Mouse (Mus musculus): ENCODE data around the gene Vav3.
A peak's percentile ranks its signal among the peaks of the same experiment; 100 is the strongest.
"Not testable (repeated sequence)": the region's sequence is repeated elsewhere in the genome, so short reads cannot be mapped to it uniquely, and the experiment has no call there.

Gene Vav3

DNA sequence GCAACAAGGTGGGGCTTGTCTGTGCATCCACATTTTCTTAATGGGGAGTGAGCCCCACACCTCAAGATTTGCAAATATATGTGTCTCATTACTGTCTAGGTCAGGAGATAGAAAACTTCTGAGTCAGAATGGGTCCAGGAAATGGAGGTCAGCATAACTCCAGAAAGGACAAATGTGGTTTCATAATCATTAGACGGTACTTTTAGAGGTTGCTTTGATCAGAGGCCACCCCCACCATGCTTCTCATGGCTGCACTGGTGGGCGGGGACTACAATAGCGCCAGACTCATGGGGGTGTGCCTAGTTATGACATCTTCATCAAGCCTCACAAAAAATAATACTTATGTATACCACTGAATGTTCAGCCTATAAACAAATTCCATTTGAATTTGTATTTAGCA lies 103.6 kb downstream of the Vav3 start:
- no peak for DNase-seq (ENCODE audit: low spot score in 2 of 2)

DNA sequence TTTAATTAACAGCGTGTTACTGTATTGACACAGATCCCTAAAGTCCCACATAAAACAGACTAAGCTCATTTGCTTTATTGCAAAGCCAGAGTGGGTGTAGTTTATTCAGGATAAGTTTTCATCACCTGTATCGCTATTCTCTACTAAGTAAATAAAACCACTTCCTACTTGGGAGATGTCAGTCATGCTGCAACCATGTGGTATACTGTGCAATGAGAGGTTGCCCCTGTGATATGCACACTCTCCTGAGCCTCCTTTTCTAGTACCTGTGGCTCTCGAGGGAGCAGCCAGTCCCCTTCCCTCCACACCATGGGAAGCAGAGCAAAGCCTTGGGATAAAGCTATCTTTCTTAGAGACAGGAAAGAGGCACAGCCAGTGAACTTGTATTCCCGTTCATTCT lies 106.5 kb downstream of the Vav3 start:
- no peak for DNase-seq (ENCODE audit: low spot score in 2 of 2)

DNA sequence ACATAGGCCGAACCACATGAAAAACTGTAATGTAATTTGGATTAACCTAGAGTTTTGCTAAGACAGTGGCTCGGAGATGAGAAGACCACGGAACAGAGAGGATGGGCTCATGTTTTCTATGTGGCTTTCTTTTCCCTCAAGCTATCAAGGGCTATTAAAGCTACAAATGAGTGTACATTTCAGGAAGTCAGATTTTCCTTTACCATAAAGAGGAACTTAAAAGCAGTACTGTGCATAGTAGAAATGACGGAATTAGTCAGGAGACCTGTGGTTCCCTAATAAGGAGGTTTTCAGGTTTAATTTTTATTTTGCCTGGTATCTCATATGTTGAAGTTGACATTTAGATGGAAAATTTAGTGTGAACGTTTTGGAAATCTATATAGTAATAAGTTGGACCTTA lies 107.8 kb downstream of the Vav3 start:
- not testable (repeated sequence) for DNase-seq (ENCODE audit: low spot score in 2 of 2)

DNA sequence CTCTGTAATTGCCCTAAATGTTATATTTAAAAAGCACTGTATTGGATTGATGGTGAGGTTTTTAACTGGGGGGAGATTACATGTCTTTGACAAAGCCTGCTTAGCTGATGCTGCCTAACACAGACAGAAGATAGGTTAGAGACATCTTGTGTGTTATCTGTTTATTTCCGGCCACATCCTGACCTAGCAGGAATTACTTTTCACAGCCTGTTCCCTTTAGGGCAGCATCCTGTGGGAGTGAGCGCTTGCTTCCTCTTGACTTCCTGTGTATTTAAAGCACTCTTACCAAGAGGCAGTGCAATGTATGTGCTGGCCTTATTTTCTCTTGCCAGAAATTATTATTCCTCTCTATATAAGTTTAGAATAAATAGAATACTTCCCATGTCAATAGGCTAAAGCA lies 111.5 kb downstream of the Vav3 start:
- DNase-seq (ENCODE audit: low spot score in 2 of 2) = no peak

DNA sequence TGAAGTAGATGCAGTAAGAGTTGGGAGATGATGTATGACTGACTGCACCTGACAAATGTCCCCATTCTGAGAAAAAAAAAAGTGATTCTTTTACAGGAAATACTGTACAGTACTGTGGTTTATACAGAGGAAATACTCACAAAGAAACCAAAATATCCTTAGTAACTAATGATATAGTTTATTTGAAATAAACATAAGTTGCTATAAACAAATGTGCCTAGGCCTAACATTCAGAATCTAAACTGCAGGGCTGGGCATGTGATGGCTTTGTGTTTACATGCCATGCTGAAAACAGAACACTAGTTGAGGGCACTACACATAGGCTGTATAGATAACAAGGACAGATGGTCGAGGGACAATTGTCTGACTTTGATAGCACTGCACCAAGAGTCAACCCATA lies 114.2 kb downstream of the Vav3 start:
- no peak for DNase-seq (ENCODE audit: low spot score in 2 of 2)

DNA sequence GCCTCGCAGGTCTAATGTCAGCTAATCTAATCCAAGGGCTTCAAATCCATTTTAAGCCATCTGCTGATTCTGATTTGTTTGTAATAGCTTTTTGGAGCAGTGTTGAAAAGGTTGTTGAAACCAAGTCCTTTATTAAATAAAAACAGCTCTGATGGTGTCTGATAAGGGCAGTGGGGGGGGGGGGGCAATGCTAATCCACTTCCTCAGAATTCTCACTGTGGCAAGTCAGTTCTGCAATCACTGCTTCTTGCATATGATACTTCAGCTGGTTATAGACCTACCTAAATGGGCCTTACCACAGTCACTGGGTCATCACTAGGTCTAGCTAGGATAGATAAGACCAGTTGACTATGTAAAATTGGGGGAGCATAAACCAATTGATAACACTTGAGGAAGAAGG lies 115.9 kb downstream of the Vav3 start:
- DNase-seq (ENCODE audit: low spot score in 2 of 2) = no peak

DNA sequence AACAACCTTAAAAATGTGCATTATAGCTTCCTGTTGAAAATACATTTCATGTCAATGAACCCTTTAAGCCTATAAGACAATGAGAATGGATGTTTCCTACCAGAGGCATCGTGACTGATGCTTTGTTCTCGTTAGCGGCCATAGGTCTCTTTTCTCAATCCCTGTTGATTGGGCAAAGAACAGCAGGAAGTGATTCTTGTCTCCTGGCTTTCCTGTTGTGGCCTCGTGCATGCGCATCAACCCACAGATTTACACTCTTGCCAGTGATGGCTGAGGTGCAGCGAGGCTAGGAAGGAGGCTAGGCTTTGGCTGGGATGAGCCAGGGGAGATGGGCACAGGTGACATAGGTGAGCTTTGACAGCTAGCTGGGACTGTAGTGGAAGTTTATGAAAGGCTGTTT lies 123.2 kb downstream of the Vav3 start:
- no peak for DNase-seq (ENCODE audit: low spot score in 2 of 2)

DNA sequence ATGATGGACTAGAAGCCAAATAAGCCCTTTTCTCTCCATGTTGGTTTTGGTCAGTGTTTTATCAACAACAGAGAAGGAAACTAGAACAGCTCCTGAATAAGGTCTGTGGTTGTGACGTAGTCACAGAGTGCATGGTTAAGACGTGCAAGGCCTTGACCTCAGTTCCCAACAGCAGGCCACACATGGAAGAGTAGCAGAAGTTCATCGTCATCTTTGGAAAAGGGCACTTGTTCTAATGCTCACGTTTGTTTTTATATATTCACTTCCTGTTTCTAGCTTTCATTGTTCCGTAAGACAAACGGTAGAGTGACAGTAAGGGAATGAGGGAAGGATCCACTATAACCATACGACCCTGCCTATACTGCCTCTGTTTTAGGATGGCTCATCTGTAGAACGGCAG lies 124.1 kb downstream of the Vav3 start:
- no peak for DNase-seq (ENCODE audit: low spot score in 2 of 2)

DNA sequence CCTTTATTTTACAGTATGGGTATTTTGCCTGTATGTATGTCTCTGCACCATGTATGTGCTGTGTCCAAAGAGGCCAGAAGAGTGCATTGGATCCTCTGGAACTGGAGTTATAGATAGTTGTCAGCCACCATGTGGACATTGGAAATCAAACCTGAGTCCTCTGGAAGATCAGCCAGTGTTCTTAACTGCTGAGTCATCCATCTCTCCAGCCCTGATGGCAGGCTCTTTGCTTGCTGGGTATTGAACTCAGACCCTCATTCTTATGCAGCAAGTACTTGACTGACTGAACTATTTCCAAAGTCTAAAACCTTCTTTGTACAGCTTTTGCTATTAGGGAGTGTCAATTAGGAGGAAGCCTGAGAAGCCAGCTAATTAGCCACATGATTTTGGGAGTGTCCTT lies 126.1 kb downstream of the Vav3 start:
- no peak for DNase-seq (ENCODE audit: low spot score in 2 of 2)

DNA sequence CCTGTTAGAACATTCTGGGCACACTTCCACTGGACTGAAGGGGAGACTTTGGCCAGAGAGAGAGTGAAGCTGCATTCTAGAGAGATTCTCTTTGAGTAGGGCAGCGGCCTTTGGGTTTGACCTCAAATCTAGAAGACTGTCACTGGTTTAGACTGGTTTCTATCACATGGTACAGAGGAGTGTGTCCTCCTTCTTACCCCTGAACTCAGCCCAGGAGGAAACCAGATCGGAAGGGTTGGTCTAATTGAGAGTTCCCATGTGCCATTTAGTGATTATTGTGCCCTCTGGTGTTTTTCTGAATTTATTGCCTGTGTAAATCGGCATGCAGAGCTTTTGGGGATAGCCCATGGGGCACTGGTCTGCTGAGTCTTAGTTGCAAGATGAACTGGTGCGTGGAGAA lies 126.8 kb downstream of the Vav3 start:
- DNase-seq (ENCODE audit: low spot score in 2 of 2) = no peak

DNA sequence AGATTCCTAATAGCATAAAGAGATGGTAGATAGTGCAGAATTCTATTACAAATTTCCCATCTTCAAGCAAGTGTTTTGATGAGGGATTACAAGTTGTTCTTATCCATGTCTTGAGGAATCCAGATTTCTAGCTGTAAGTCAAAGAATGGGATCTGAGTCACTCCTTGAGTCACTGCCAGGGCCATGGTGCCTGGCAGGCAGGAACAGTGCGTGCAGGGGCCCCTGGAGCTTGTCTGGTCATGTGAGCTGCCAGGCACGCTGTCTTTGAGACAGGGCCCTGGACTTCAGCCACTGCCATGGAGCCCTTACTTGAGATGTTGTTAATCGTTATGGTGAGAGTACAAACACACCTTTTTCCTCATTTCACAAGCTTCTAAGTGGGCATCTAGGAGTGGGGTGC lies 129.0 kb downstream of the Vav3 start:
- peak; percentile 5 to 7 for DNase-seq (ENCODE audit: low spot score in 2 of 2)

DNA sequence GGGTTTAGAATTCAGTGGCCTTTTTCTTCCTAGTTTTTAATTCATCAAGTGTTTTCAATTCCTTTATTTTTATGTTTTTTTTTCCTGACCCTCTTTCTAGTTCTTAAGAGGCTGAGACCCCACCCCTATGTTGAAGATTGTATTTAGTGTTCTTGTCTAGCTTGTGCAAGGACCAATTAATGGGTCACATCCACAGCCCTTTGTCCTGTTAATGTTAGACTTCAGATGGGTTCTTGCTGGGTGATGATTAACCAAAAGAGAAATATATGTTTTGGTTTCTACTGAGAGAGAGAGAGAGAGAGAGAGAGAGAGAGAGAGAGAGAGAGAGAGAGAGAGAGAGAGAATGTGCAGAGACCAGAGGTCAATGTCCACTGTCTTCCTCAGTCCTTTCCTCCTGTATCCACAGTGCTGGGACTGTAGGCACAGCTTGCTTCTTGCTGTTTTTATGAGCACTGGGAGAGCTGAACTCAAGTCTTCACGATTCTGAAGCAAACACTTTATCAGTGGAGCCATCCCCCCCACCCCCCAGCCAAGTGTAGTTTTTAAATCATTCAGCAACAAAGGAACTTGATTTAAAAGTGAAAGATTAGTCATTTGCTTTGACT lies 130.3 kb downstream of the Vav3 start:
- no peak for DNase-seq (ENCODE audit: low spot score in 2 of 2)

DNA sequence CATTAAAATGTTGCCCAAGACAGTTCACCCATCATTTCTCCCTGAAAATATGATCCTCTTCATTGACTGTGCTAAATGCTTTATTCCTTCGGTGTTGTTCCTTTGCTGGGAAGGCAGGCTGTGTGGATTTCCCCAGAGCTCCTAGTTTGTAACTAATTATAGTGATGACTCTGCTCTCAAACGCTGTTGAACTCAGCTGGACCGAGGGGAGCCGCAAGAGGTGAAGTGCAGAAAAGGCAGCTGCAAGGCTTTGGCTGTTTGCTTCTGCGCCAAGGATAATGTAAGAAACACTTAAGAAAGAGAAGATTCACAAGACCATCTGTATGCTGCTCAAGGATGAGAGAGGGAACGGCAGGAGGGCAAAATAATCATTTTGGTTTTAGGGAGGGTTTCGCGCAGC lies 136.1 kb downstream of the Vav3 start:
- DNase-seq (ENCODE audit: low spot score in 2 of 2) = no peak

DNA sequence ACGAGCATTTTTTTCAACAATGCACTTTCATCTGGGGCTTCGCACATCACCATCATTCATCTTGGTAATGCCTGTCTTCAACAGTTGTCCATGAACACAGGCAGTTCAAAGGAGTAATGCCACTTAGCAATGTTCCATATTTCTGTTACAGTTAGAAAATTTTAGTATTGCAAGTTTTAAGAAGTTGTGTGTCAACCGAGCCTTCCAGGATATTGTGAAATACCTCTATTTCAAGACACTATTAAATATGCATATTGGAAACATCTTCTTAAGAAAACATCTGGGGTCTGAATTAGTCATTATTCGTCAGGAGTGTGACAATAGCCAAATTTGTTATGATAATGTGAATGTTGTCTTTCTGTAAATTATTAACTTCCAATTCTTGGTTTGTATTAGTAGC lies 137.8 kb downstream of the Vav3 start:
- no peak for DNase-seq (ENCODE audit: low spot score in 2 of 2)

DNA sequence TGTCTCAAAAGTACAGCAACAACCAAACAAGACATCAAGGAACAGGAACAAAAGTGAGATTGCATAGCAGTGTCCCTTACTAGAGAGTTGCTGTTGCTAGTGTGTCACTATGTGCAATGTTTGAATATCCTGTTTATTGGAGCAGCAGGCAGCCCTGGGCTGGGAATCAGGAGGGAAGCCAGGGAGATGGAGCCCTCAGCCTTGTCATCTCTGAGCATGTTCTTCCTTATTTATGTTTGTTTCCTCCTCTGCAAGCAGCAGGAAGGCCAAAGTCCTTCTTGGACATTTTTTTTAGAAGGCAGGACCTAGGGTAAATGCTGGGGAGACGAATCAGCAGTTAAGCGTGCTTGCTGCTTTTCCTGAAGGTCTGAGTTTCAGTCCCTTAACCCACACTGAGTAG lies 140.2 kb downstream of the Vav3 start:
- no peak for DNase-seq (ENCODE audit: low spot score in 2 of 2)

DNA sequence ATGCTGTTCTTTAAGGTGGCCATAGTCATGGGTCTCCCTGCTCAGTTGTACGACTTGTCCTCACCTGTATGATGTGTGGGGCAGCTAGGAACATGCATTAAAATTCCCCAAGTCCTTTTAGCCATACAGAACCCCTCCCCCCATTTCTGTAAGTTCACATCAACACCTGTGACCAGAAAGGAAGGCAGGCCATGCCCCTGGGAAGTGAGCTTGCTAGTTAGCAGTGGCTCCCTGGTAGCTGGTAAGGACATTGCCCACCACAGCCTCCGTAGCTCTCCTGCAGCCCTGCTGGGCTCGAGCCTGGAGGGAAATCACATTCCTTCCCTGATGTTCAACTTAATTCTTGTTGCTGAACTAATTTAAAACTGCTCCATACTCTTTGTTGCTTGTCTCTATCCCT lies 146.3 kb downstream of the Vav3 start:
- DNase-seq (ENCODE audit: low spot score in 2 of 2) = no peak

DNA sequence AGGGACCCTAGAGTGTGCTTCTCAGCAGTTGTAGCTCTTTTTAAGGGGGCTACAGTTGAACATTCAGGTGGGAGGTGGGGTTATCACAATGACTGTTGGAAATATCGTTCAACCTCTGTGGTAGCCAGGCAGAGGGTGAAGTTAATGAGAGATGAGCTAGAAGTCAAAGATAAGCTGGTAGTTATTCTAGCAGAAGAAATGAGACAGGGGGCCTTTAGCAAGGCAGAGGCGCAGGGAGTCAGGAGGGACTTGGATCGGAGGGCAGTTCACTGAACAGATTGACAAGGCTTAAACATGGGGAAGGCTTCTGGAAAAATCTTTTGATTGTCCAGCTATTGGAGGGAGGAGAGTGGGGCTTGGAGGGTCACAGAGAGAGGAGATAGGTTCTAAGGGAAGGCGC lies 147.4 kb downstream of the Vav3 start:
- DNase-seq (ENCODE audit: low spot score in 2 of 2) = no peak

DNA sequence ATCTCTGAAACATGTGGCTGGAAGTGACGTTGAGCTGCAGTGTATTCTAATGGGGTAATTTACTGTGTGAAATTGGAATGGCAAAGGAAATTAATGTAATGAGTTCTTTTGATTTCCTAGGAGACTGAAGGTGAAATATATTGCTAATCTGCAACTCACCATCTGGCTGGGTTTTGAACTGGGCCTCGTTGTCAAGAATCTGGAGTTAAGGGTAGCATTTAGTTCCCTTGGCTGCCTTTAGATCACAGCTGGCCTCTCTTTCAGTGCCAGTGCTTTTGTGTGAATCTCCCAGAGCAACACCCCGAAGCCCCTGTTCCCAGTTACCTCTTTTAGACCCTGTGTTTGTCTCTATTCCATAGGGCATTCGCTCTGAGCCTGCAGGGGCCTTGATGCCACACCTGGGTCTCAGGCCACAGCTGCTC lies 148.3 kb downstream of the Vav3 start:
- DNase-seq (ENCODE audit: low spot score in 2 of 2) = no peak

DNA sequence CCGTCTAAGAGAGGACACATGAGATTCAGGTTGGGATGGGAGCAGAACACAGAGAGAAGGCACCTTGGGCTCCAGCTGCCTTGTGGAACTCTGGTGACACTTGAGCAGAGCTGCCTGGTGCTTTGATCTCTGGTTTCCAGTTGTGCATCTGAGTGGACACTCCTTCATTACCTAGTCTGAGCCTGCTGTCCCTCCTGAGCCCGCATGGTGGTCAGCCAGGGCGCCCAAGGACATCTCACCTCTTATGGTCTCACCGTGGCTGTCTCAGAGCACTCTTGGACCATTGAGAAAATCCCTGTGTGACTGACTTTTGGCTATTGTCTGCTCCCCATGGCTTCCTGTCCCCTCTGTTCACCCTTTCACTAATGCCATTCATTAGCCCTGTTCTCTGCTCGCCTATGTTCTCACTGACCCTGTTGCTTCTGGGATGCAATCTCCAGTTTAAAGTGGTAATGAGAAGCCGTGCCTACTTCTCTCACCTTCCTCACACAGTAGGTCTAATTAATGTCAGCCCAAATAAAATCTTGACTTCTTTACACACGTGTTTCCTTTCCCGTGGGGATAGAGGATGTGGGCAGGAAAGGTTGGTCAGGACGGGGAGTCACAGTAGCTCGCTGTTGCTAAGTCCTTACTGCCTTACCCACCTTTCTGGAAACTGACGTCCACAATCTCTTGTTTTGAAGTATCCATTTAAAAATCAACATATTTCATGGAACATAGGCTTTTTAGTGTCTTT lies 150.3 kb downstream of the Vav3 start:
- no peak for DNase-seq (ENCODE audit: low spot score in 2 of 2)

DNA sequence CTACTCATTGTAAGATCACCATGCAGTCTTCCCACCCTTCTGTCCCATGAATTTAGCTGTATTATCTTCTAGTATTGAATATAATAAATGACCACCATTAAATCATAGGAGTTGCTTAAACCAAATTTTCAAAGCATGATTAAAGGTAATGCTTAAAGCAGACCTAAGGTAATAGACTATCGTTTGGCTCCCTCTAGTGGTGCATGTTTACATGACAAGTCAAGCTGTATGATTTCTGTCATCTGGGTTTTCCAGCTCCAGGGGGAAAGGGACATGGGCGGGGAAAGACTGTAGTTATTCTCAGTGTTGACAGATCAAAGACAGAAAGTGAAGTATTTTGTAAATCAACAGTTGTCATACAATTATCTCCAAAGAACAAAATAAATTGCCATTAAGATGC lies 151.1 kb downstream of the Vav3 start:
- DNase-seq (ENCODE audit: low spot score in 2 of 2) = peak; percentile 29 to 53

DNA sequence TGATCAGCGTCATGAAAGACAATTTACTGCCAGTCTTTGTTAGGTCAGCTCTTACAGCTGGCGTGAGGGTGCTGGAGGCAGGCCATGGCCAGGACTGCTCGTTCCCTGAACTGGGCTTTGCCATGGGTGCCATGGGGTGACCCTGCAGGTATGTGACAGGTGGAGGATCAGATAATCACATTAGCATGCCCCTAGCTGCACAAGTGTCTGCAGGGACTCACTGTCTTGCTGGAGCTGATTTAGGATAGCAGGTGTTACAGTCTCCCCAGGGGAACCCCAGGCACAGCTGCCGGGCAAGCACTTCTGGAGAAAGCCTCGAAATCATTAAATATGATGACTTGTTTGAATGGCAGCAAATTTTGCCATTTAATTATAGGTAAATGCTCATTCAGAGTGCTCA lies 156.0 kb downstream of the Vav3 start:
- DNase-seq (ENCODE audit: low spot score in 2 of 2) = no peak

DNA sequence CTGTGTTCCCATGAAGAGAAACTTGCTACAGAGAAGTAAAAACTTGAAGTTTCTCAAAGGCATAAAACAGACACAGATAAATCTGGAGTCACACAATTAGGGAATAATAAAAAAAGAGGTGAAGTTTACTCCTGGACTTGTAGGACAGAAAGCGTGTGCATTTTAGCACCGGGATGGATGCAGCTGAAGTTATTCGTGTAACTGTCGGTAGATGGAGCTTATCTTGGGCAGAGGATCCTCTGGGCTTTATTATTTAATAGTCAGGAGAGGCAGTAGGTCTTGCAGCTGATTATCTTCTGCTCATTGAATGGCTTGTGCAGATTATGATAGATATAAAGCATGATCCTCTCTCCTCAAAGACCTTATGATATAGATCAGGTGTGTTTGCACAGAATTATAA lies 156.6 kb downstream of the Vav3 start:
- no peak for DNase-seq (ENCODE audit: low spot score in 2 of 2)

DNA sequence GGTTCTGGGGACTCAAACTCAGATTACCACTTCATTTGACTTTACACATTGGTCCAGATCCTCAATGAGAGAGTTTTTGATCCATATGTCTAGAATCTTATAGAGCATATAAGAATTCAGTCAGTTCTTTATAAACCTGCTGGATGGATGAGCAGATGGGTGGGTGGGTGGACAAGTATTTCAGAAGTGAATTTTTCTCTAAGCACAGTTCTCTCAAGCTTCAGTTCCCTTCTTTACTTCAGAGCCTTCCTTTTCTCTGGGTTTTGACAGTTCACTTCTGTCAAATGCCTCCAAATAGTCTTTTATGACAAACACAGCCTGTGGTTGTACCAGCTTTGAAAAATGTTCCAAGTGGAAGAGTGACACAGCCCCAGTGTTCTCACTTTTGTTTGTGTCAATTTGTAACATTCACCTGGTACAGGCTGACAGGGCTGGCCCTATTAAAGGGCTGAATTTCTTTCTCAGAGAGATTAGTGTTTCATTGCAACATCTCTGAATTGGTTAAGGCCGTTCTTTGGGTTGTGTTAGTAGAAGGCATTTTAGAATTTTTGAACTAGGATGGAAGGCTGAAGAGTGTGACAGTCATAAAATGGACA lies 159.5 kb downstream of the Vav3 start:
- DNase-seq (ENCODE audit: low spot score in 2 of 2) = no peak

DNA sequence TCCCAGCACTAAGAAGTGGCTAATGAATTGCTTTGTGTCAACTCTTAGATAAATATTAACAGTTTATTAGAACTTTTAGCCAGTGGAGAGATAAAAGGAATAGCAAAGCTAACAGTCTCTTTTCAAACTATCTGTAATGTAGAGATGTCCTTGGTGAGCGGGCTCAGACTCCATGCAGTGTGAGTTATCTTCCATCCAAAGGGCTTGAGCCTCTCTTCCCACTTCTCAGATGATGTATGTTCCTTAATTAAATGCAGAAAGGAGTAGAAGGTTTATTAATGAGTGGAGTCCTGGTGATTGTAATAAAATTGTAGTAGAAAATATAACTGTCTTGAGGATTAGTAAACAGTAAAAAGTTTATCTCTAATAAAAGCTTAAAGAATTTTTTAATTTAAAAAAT lies 169.3 kb downstream of the Vav3 start:
- DNase-seq (ENCODE audit: low spot score in 2 of 2) = no peak
